Mouse (Mus musculus) liver, embryonic 14.5 days (tissue): Measurements from ENCODE around the gene Atp5d.
A peak's percentile ranks its signal among the peaks of the same experiment; 100 is the strongest.

Source experiments
- CTCF ChIP-seq: IDR thresholded peaks from 2 replicates; pipeline ENCODE4 v1.5.1; 2016; ENCODE audit warnings: antibody characterized with exemption, low read depth, control low read depth
- EP300 ChIP-seq: IDR thresholded peaks from 2 replicates; pipeline ENCODE4 v1.6.1; 2016; ENCODE audit warnings: antibody characterized with exemption, low read depth

- no peak for TF ChIP-seq CTCF
- peak; percentile 80 for TF ChIP-seq EP300
Observed at GRCm38 (mm10) chr10:80123932-80124562, 14.4 kb upstream of the Atp5d start.
